Mouse (Mus musculus): ENCODE results near the gene Cdkl3.

Cdkl3 gene

GRCm38 (mm10) chr11:52076742-52077352 is 72.8 kb downstream of the Cdkl3 start:
- Histone ChIP-seq H3K27me3 (ENCODE audit: insufficient read depth, low read length) (no peaks in the 10 kb centered on the region), H3K4me1 (replicated peaks; ENCODE audit: low read depth, low read length) (peaks cover 8% of the 10 kb centered on the region; the same call in 1 of the 2 replicates), H3K4me3 (replicated peaks; ENCODE audit: low read length) (no peak overlapping the region), H3K36me3 (ENCODE audit: insufficient read depth, low read length) (no peaks in the 10 kb centered on the region), H3K9me3 (ENCODE audit: low read length) (no peaks in the 10 kb centered on the region)
- no peak for TF ChIP-seq POU5F1 (IDR thresholded peaks at IDR 0.05; ENCODE audit: borderline replicate concordance, low read length)
- no peak for TF ChIP-seq NANOG (IDR thresholded peaks at IDR 0.05; ENCODE audit: borderline replicate concordance, low read length)
- TF ChIP-seq CTCF (conservative IDR thresholded peaks at IDR 0.05; ENCODE audit: low read length) = no peak

- H3K36me3 ChIP-seq (ENCODE audit: insufficient read depth, low read length) = no peaks in the 10 kb centered on the region
- no peaks in the 10 kb centered on the region for H3K27me3 ChIP-seq (ENCODE audit: insufficient read depth, low read length)
- no peaks in the 10 kb centered on the region for H3K9me3 ChIP-seq (ENCODE audit: low read length)
- no peak for TF ChIP-seq CTCF (conservative IDR thresholded peaks at IDR 0.05; ENCODE audit: low read length)
- TF ChIP-seq POU5F1 (IDR thresholded peaks at IDR 0.05; ENCODE audit: borderline replicate concordance, low read length) = no peak
- TF ChIP-seq NANOG (IDR thresholded peaks at IDR 0.05; ENCODE audit: borderline replicate concordance, low read length) = no peak
- H3K4me3 ChIP-seq (replicated peaks; ENCODE audit: low read length) = no peak overlapping the region
- H3K4me1 ChIP-seq (replicated peaks; ENCODE audit: low read depth, low read length) = peaks cover 8% of the 10 kb centered on the region; the same call in 1 of the 2 replicates
Measured at GRCm38 (mm10) chr11:52077939-52078338, 73.9 kb downstream of the Cdkl3 start.

GRCm38 (mm10) chr11:52079978-52080377 is 76.0 kb downstream of the Cdkl3 start:
- no peaks in the 10 kb centered on the region for H3K27me3 ChIP-seq (ENCODE audit: insufficient read depth, low read length)
- no peaks in the 10 kb centered on the region for H3K9me3 ChIP-seq (ENCODE audit: low read length)
- H3K36me3 ChIP-seq (ENCODE audit: insufficient read depth, low read length) = no peaks in the 10 kb centered on the region
- H3K4me1 ChIP-seq (replicated peaks; ENCODE audit: low read depth, low read length) = peaks cover 8% of the 10 kb centered on the region; the same call in 1 of the 2 replicates
- no peak overlapping the region for H3K4me3 ChIP-seq (replicated peaks; ENCODE audit: low read length)
- no peak for TF ChIP-seq POU5F1 (IDR thresholded peaks at IDR 0.05; ENCODE audit: borderline replicate concordance, low read length)
- TF ChIP-seq CTCF (conservative IDR thresholded peaks at IDR 0.05; ENCODE audit: low read length) = no peak
- no peak for TF ChIP-seq NANOG (IDR thresholded peaks at IDR 0.05; ENCODE audit: borderline replicate concordance, low read length)

GRCm38 (mm10) chr11:52080656-52081055 is 76.6 kb downstream of the Cdkl3 start:
- peaks cover 8% of the 10 kb centered on the region; the same call in 1 of the 2 replicates for H3K4me1 ChIP-seq (replicated peaks; ENCODE audit: low read depth, low read length)
- no peaks in the 10 kb centered on the region for H3K36me3 ChIP-seq (ENCODE audit: insufficient read depth, low read length)
- no peaks in the 10 kb centered on the region for H3K9me3 ChIP-seq (ENCODE audit: low read length)
- TF ChIP-seq POU5F1 (IDR thresholded peaks at IDR 0.05; ENCODE audit: borderline replicate concordance, low read length) (no peak), CTCF (conservative IDR thresholded peaks at IDR 0.05; ENCODE audit: low read length) (no peak), NANOG (IDR thresholded peaks at IDR 0.05; ENCODE audit: borderline replicate concordance, low read length) (no peak)
- H3K27me3 ChIP-seq (ENCODE audit: insufficient read depth, low read length) = no peaks in the 10 kb centered on the region
- H3K4me3 ChIP-seq (replicated peaks; ENCODE audit: low read length) = no peak overlapping the region

DNA sequence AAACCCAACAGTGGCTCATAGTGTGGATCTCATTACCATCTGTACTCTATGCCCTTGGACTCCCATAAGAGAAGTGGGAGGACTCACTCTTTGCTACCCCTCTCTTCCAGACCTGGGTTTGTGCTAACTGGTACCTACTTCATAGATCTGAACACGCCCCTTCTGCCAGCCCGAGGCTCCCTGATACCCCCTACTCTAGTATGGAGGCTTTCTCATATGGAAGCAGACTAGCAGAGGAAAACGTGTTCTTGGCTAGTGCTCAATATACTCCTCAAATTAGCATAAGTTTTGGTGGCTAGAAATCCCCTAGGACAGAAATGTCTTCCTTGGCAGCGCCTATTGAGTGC is 81.8 kb downstream of the Cdkl3 start:
- Histone ChIP-seq H3K4me1 (replicated peaks; ENCODE audit: low read depth, low read length) (peaks cover 13% of the 10 kb centered on the region), H3K4me3 (replicated peaks; ENCODE audit: low read length) (no peak overlapping the region), H3K9me3 (ENCODE audit: low read length) (no peaks in the 10 kb centered on the region), H3K36me3 (ENCODE audit: insufficient read depth, low read length) (no peaks in the 10 kb centered on the region), H3K27me3 (ENCODE audit: insufficient read depth, low read length) (no peaks in the 10 kb centered on the region)
- TF ChIP-seq CTCF (conservative IDR thresholded peaks at IDR 0.05; ENCODE audit: low read length) = no peak
- no peak for TF ChIP-seq NANOG (IDR thresholded peaks at IDR 0.05; ENCODE audit: borderline replicate concordance, low read length)
- no peak for TF ChIP-seq POU5F1 (IDR thresholded peaks at IDR 0.05; ENCODE audit: borderline replicate concordance, low read length)

- no peak for TF ChIP-seq POU5F1 (IDR thresholded peaks at IDR 0.05; ENCODE audit: borderline replicate concordance, low read length)
- no peak for TF ChIP-seq NANOG (IDR thresholded peaks at IDR 0.05; ENCODE audit: borderline replicate concordance, low read length)
- TF ChIP-seq CTCF (conservative IDR thresholded peaks at IDR 0.05; ENCODE audit: low read length) = no peak
- Histone ChIP-seq H3K4me1 (replicated peaks; ENCODE audit: low read depth, low read length) (peaks cover 13% of the 10 kb centered on the region), H3K4me3 (replicated peaks; ENCODE audit: low read length) (no peak overlapping the region), H3K9me3 (ENCODE audit: low read length) (no peaks in the 10 kb centered on the region), H3K36me3 (ENCODE audit: insufficient read depth, low read length) (no peaks in the 10 kb centered on the region), H3K27me3 (ENCODE audit: insufficient read depth, low read length) (no peaks in the 10 kb centered on the region)
Measured at GRCm38 (mm10) chr11:52086204-52086864, 82.3 kb downstream of the Cdkl3 start.

DNA sequence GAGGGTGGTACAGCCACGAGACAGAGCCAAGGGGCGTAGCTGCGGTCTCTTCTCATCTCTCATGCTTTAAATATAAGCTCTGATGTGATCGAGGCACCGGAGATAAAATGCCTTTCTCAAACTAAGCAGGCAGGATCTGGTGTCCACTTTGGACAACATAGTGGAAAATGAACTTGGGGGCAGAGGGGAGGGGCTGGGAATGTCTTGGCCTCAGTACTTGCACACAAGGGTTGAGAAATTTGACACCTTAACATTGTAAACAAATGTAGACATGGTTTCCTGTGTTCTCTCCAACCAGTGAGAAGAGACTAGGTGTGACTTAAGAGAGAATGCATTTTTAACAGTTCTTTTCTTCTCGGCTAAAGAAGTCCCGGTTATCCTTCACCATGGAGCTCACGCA is 85.3 kb downstream of the Cdkl3 start:
- H3K9me3 ChIP-seq (ENCODE audit: low read length) = no peaks in the 10 kb centered on the region
- H3K4me1 ChIP-seq (replicated peaks; ENCODE audit: low read depth, low read length) = peaks cover 13% of the 10 kb centered on the region
- H3K27me3 ChIP-seq (ENCODE audit: insufficient read depth, low read length) = no peaks in the 10 kb centered on the region
- no peaks in the 10 kb centered on the region for H3K36me3 ChIP-seq (ENCODE audit: insufficient read depth, low read length)
- TF ChIP-seq NANOG (IDR thresholded peaks at IDR 0.05; ENCODE audit: borderline replicate concordance, low read length) (no peak), CTCF (conservative IDR thresholded peaks at IDR 0.05; ENCODE audit: low read length) (no peak), POU5F1 (IDR thresholded peaks at IDR 0.05; ENCODE audit: borderline replicate concordance, low read length) (no peak)
- no peak overlapping the region for H3K4me3 ChIP-seq (replicated peaks; ENCODE audit: low read length)

- Histone ChIP-seq H3K4me3 (replicated peaks; ENCODE audit: low read length) (no peak overlapping the region), H3K36me3 (ENCODE audit: insufficient read depth, low read length) (no peaks in the 10 kb centered on the region), H3K9me3 (ENCODE audit: low read length) (no peaks in the 10 kb centered on the region), H3K27me3 (ENCODE audit: insufficient read depth, low read length) (no peaks in the 10 kb centered on the region), H3K4me1 (replicated peaks; ENCODE audit: low read depth, low read length) (peaks cover 13% of the 10 kb centered on the region)
- TF ChIP-seq NANOG (IDR thresholded peaks at IDR 0.05; ENCODE audit: borderline replicate concordance, low read length) (no peak), CTCF (conservative IDR thresholded peaks at IDR 0.05; ENCODE audit: low read length) (no peak), POU5F1 (IDR thresholded peaks at IDR 0.05; ENCODE audit: borderline replicate concordance, low read length) (no peak)
Measured at GRCm38 (mm10) chr11:52091261-52091660, 87.2 kb downstream of the Cdkl3 start.
